Mouse (Mus musculus) telencephalon, adult 2 months (tissue): ENCODE measurements around the gene Olfr498.

Experiments
- DNase-seq: peaks from one replicate; pipeline ENCODE4 v3.0.0-alpha.2; 2011; ENCODE audit warnings: low read depth, low spot score

The Olfr498 gene

GRCm38 (mm10) chr7:108465026-108465425 lies at the start of gene Olfr498:
Gene Olfr498, plus strand, starts transcription at chr7:108465326.
- DNase-seq = no peak

GRCm38 (mm10) chr7:108420121-108420520 lies 45.0 kb upstream of the Olfr498 start, which contains the start of gene Olfr497:
Gene Olfr497, plus strand, starts transcription at chr7:108420421.
- no peak for DNase-seq
